Mouse (Mus musculus) embryonic facial prominence, embryonic 14.5 days (tissue): ENCODE measurements around the gene A430078G23Rik. TPM values are rescaled to one million over a fixed set of nuclear protein-coding genes. Genes with fewer than 3 reads are reported as not detected.

Source experiments
- ATAC-seq: fragments of 200-750 bp; cut with Nextera tagmentation; 2 replicates; pipeline ENCODE4 v1.8.0; 2017; ENCODE audit warnings: low read depth, moderate number of reproducible peaks, moderate TSS enrichment
- DNase-seq: peaks from one replicate; pipeline ENCODE4 v3.0.0-alpha.2; 2015; ENCODE audit warnings: low spot score
- H3K27ac ChIP-seq: fragments of 300-500 bp; sonication (generic); replicated peaks from 2 replicates; pipeline ENCODE4 v1.5.1; 2014; ENCODE audit warnings: low read depth, mild to moderate bottlenecking, low read length, moderate library complexity
- H3K27me3 ChIP-seq: fragments of 300-500 bp; sonication (generic); replicated peaks from 2 replicates; pipeline ENCODE4 v1.6.1; 2014; ENCODE audit warnings: low read length; ENCODE audit not compliant: control insufficient read depth, insufficient read depth
- H3K36me3 ChIP-seq: fragments of 300-500 bp; sonication (generic); 2 replicates; pipeline ENCODE4 v1.6.1; 2014; ENCODE audit warnings: low read length, mixed read lengths; ENCODE audit not compliant: control insufficient read depth, insufficient read depth
- H3K4me1 ChIP-seq: fragments of 300-500 bp; sonication (generic); 2 replicates; pipeline ENCODE4 v1.6.1; 2014; ENCODE audit warnings: antibody characterized with exemption, low read length; ENCODE audit not compliant: control insufficient read depth, insufficient read depth
- H3K4me2 ChIP-seq: fragments of 300-500 bp; sonication (generic); 2 replicates; pipeline ENCODE4 v1.6.1; 2014; ENCODE audit warnings: low read depth, mild to moderate bottlenecking, low read length, moderate library complexity, mixed read lengths
- H3K4me3 ChIP-seq: fragments of 300-500 bp; sonication (generic); 2 replicates; pipeline ENCODE4 v1.5.1; 2014; ENCODE audit warnings: low read depth, mild to moderate bottlenecking, low read length
- H3K9ac ChIP-seq: fragments of 300-500 bp; sonication (generic); 2 replicates; pipeline ENCODE4 v1.6.1; 2014; ENCODE audit warnings: low read depth, mild to moderate bottlenecking, low read length, moderate library complexity, mixed read lengths
- H3K9me3 ChIP-seq: fragments of 300-500 bp; sonication (generic); 2 replicates; pipeline ENCODE4 v1.6.1; 2016; ENCODE audit warnings: low read length; ENCODE audit not compliant: control insufficient read depth
- WGBS: fragments of 180-500 bp; shearing (Covaris S2); extraction: QIAGEN DNeasy Blood & Tissue Kit; methylation state at CpG from one replicate; pipeline ENCODE4 v1.1.7; 2014; 5-methylcytosine and 5-hydroxymethylcytosine counted together
- polyA plus RNA-seq: library from polyadenylated mRNA; unstranded; fragments of >200 nt; fragmentation: Nextera tagmentation; extraction: Ambion mirVana; gene quantifications from 2 replicates; pipeline ENCODE4 v1.2.1, GENCODE M21; 2014

Gene A430078G23Rik
- polyA plus RNA-seq, 1 experiment from 2014 or later = 0.21 TPM

- H3K9me3 ChIP-seq = no peaks in the 10 kb centered on the region
- no peaks in the 10 kb centered on the region for H3K36me3 ChIP-seq
- DNase-seq = no peak
- no peak overlapping the region for H3K27ac ChIP-seq
- 84% methylated on average over 7 of the region's 7 CpGs for WGBS
- ATAC-seq = no peak
- no peak overlapping the region for H3K4me3 ChIP-seq
- H3K4me2 ChIP-seq = no peak overlapping the region
- H3K4me1 ChIP-seq = no peaks in the 10 kb centered on the region
- H3K27me3 ChIP-seq = no peaks in the 10 kb centered on the region
- no peak overlapping the region for H3K9ac ChIP-seq
These were observed 58.7 kb downstream of the A430078G23Rik start for GRCm38 (mm10) chr8:3411901-3412301.

DNA sequence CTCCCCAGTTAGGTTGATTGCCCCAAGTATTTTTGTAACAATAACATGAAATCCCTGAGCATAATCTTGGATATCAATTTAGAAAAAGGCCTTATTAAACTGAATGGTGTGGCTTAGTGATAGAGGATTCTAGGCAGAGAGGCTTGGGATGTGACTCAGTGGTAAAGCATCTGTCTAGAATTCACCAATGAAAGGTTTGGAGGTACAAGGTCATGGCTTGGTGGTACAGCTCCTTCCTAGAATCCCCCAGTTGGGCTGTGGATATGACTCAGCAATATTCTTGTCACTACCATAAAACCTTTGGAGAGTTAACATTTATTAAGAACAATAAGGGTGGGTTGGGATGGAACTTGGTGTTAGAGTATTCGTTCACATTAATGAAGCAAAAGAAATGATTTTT lies 59.6 kb downstream of the A430078G23Rik start:
- Histone ChIP-seq H3K9ac (no peak overlapping the region), H3K36me3 (no peaks in the 10 kb centered on the region), H3K4me3 (no peak overlapping the region), H3K27ac (no peak overlapping the region), H3K4me1 (peaks cover 4% of the 10 kb centered on the region), H3K9me3 (no peaks in the 10 kb centered on the region), H3K27me3 (no peaks in the 10 kb centered on the region), H3K4me2 (no peak overlapping the region)
- no peak for ATAC-seq
- no peak for DNase-seq
- WGBS = 100% methylated on average over 1 of the region's 1 CpGs

- H3K36me3 ChIP-seq = no peaks in the 10 kb centered on the region
- no peak overlapping the region for H3K4me3 ChIP-seq
- H3K27ac ChIP-seq = no peak overlapping the region
- H3K9ac ChIP-seq = no peak overlapping the region
- H3K27me3 ChIP-seq = no peaks in the 10 kb centered on the region
- H3K4me1 ChIP-seq = peaks cover 6% of the 10 kb centered on the region
- WGBS = 65% methylated on average over 6 of the region's 6 CpGs
- DNase-seq = no peak
- ATAC-seq = no peak
- H3K9me3 ChIP-seq = no peaks in the 10 kb centered on the region
- H3K4me2 ChIP-seq = no peak overlapping the region
These were observed 61.5 kb downstream of the A430078G23Rik start for GRCm38 (mm10) chr8:3414639-3415190.

DNA sequence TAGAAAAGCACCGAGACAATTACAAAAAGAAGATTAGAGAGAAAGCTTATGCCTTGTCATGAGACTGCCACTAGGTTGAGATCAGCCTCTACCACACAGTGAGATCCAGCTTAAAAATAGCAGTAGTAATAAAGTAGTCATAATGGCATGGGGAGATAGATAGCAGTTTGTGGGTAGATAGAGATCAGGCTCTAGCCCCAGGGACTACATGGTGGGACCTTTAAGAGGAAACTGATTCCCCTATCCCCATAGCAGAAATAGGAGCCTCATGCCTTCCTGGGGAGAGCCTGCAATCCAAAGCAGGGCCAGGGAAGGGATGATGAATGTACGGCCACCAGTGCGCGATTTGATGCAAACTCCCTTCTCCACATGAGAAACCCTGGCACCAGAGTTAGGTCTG lies 62.0 kb downstream of the A430078G23Rik start:
- ATAC-seq (no peak), DNase-seq (no peak)
- Histone ChIP-seq H3K27me3 (no peaks in the 10 kb centered on the region), H3K9me3 (no peaks in the 10 kb centered on the region), H3K9ac (no peak overlapping the region), H3K4me1 (peaks cover 6% of the 10 kb centered on the region), H3K4me3 (no peak overlapping the region), H3K4me2 (no peak overlapping the region), H3K36me3 (no peaks in the 10 kb centered on the region), H3K27ac (no peak overlapping the region)
- WGBS = 64% methylated on average over 4 of the region's 4 CpGs

GRCm38 (mm10) chr8:3415661-3416060 lies 62.4 kb downstream of the A430078G23Rik start:
- 87% methylated on average over 6 of the region's 6 CpGs for WGBS
- Histone ChIP-seq H3K4me3 (no peak overlapping the region), H3K27ac (no peak overlapping the region), H3K4me1 (peaks cover 6% of the 10 kb centered on the region), H3K9ac (no peak overlapping the region), H3K9me3 (no peaks in the 10 kb centered on the region), H3K4me2 (no peak overlapping the region), H3K27me3 (no peaks in the 10 kb centered on the region), H3K36me3 (no peaks in the 10 kb centered on the region)
- DNase-seq = no peak
- ATAC-seq = no peak

DNA sequence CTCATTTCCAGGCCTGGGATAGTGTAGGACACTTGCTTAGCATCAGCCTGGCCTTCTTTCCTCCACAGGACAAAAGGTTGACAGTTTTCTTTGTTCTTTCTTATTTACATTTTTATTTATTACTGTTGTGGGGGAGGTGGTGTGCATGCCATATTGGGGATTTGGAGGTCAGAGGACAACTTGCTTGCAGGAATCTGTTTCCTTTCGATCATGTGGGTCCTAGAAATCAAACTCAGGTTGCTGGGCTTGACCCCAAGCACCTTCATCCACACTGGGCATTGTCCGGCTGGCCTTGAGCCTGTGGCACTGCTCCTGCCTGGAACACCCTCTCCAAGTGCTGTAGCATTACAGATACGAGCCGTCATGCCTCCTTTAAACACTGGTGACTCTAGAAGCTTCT lies 63.6 kb downstream of the A430078G23Rik start:
- Histone ChIP-seq H3K4me1 (peaks cover 6% of the 10 kb centered on the region), H3K4me2 (no peak overlapping the region), H3K27ac (no peak overlapping the region), H3K4me3 (no peak overlapping the region), H3K9me3 (no peaks in the 10 kb centered on the region), H3K36me3 (no peaks in the 10 kb centered on the region), H3K9ac (no peak overlapping the region), H3K27me3 (no peaks in the 10 kb centered on the region)
- ATAC-seq = no peak
- 41% methylated on average over 4 of the region's 4 CpGs for WGBS
- DNase-seq = no peak

DNA sequence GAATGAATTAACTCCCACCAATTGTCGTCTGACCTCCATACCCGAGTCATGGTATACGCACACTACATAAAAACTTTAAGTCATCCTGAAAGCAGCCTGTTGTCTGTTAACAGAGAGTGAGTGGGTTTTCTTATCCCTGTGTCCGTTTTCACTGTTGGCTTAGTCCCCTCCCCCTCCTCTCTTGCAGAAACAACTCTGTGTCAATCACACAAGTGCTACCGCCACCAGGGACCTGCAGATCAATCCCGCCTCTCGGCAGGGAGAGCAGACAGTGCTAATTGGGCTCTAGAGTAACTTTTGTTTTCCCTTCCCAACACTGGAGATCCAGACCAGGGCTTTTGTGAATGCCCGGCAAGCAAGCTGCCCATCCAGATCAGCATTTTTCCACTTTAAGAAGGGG lies 64.2 kb downstream of the A430078G23Rik start:
- Histone ChIP-seq H3K4me3 (no peak overlapping the region), H3K36me3 (no peaks in the 10 kb centered on the region), H3K4me2 (no peak overlapping the region), H3K27ac (no peak overlapping the region), H3K9me3 (no peaks in the 10 kb centered on the region), H3K4me1 (peaks cover 6% of the 10 kb centered on the region), H3K9ac (no peak overlapping the region), H3K27me3 (no peaks in the 10 kb centered on the region)
- DNase-seq (peak; percentile 62), ATAC-seq (peak; percentile 53; the same call in 1 of the 2 replicates)
- WGBS = 13% methylated on average over 8 of the region's 8 CpGs

GRCm38 (mm10) chr8:3418101-3418500 lies 64.9 kb downstream of the A430078G23Rik start:
- 71% methylated on average over 1 of the region's 1 CpGs for WGBS
- ATAC-seq (peak; percentile 51; the same call in 1 of the 2 replicates), DNase-seq (peak; percentile 75)
- H3K4me1 ChIP-seq = peaks cover 6% of the 10 kb centered on the region
- no peak overlapping the region for H3K4me2 ChIP-seq
- H3K9ac ChIP-seq = no peak overlapping the region
- no peak overlapping the region for H3K4me3 ChIP-seq
- H3K36me3 ChIP-seq = no peaks in the 10 kb centered on the region
- H3K27ac ChIP-seq = no peak overlapping the region
- H3K9me3 ChIP-seq = no peaks in the 10 kb centered on the region
- no peaks in the 10 kb centered on the region for H3K27me3 ChIP-seq

DNA sequence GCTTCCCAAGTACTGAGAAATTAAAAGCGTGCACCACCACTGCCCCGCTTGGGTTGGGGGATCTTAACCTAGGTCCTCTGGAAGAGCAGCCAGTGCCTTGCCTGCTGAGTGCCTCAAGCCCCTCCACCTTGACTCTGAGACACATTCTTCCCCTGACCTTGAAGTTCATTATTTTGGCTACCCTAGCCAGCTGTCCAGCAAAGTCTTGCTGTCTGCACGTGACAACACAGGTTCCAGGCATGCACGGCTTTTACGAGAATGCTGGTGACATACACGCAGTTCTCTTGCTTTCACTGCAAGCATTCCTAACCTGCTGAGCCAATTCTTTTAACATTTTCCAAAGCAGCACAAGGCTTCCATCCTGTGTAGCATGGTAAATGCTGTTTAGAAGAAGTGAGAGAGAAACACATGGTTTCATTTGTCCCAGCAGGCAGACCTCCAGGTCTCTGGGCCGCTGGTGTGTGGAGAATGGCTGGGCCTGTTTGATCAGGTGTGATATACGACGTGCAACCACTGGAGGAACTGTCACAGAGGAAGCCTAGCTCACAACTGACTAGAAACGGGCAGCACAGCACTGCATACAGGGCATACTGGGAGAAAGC lies 67.0 kb downstream of the A430078G23Rik start:
- no peak for DNase-seq
- H3K9me3 ChIP-seq = no peaks in the 10 kb centered on the region
- no peaks in the 10 kb centered on the region for H3K27me3 ChIP-seq
- ATAC-seq = no peak
- peaks cover 6% of the 10 kb centered on the region for H3K4me1 ChIP-seq
- H3K27ac ChIP-seq = no peak overlapping the region; the same call in 1 of the 2 replicates
- WGBS = 61% methylated on average over 10 of the region's 10 CpGs
- H3K4me3 ChIP-seq = no peak overlapping the region
- no peak overlapping the region for H3K4me2 ChIP-seq
- H3K36me3 ChIP-seq = no peaks in the 10 kb centered on the region
- H3K9ac ChIP-seq = no peak overlapping the region
